22 mouse cellular contexts compared by ENCODE assay signal in the genomic region with DNA sequence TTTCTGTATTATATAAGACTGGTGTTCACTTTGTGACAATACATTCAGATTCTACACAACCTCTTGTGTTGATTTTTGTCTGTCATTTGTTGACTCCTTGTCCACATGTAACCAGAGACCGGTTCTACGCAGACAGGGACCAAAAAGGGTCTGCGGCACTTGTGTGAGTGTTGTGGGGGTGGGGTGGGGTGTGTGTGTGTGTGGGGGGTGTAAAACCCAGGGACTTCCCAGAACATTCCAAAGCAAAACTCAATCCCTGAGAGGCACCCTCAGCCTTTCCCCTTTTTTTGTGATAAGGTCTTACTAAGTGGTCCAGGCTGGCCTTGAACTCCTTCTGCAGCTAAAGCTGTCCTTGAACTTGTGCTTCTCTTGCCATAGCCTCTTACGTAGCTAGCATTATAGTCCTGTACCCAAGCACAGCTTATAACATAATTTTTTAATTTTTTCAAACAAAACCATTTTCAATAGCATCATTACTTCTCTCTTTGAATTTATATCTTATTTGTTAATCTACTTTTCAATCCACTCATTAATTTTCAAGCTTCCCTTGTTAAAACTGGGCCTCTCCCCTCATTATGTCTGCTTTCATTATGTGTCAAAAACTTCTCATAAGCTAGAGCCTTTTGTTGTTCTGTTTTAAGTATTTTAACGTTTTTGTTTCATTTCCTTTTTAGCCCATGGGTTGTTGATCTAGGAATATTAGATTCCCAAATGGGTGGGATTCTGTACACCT. TPM values are rescaled to one million over a fixed set of nuclear protein-coding genes. Genes with fewer than 3 reads are reported as not detected.
DNase-seq lines count a peak whose midpoint lies in the region; ATAC-seq and TF ChIP-seq lines count a peak whose summit lies in the region.
"Had no signal": no experiment of that assay in that cellular context is flagged by ENCODE, and none has a peak within 500 bp of the region (broad histone marks: within the 10 kb centered on the region; RNA-seq: fewer than 3 reads in every experiment).

No protein-coding gene starts in this region.

- no peak overlapping the region for H3K4me3 ChIP-seq in heart, adult 2 months
- H3K4me3 ChIP-seq in heart, embryonic 10.5 days: no peak overlapping the region
- peak overlapping the region in 1 of 3 experiments; percentile 29 for H3K4me3 ChIP-seq in CH12.LX (replicated peaks in 1 of 3; ENCODE audit: low read depth in 2 of 3, low read length in 2 of 3, poor library complexity in 1 of 3)
- H3K4me3 ChIP-seq: forebrain, embryonic 13.5 days; limb, embryonic 10.5 days; limb, embryonic 15.5 days; liver, embryonic 13.5 days had no signal

- H3K9ac ChIP-seq in heart, adult 2 months (ENCODE audit: low read depth, low read length): no peak overlapping the region
- peak overlapping the region; percentile 24 for H3K9ac ChIP-seq in CH12.LX (ENCODE audit: insufficient read depth, low read depth)
- H3K9ac ChIP-seq: forebrain, embryonic 13.5 days; limb, embryonic 15.5 days; liver, embryonic 13.5 days had no signal

- in situ Hi-C loops in CH12.LX (cut with MboI; ENCODE audit: low pct_ligation_motif_present, low pct_unique_long_range_greater_than_20kb, low sequenced_read_pairs): no loop called here

- dilution Hi-C loops in CH12.LX (cut with MboI; ENCODE audit: extremely low pct_ligation_motif_present, extremely low pct_unique_long_range_greater_than_20kb, low sequenced_read_pairs): no loop called here

- 74% methylated on average over 5 of the region's 5 CpGs for WGBS in heart, adult 2 months
- 58% methylated on average over 5 of the region's 5 CpGs for WGBS in heart, embryonic 10.5 days

- peak overlapping the region; percentile 41; the same call in 1 of the 2 replicates for H3K4me2 ChIP-seq in CH12.LX (ENCODE audit: insufficient read depth, low read depth, poor library complexity, severe bottlenecking)
- H3K4me2 ChIP-seq: forebrain, embryonic 13.5 days; limb, embryonic 15.5 days; liver, embryonic 13.5 days had no signal

- no peak for TF ChIP-seq EP300 in heart, adult 2 months (IDR thresholded peaks at IDR 0.05; ENCODE audit: insufficient read depth, low read depth, low read length)
- peak; percentile 85 for TF ChIP-seq EP300 in CH12.LX (IDR thresholded peaks at IDR 0.05; ENCODE audit: low read length)

- no peaks in the 10 kb centered on the region for H3K36me3 ChIP-seq in heart, adult 2 months (ENCODE audit: control insufficient read depth, insufficient read depth, low read length)
- H3K36me3 ChIP-seq in heart, embryonic 10.5 days: no peaks in the 10 kb centered on the region
- H3K36me3 ChIP-seq in CH12.LX (replicated peaks in 1 of 2; ENCODE audit: control insufficient read depth in 1 of 2, insufficient read depth in 1 of 2, low read length in 1 of 2): no peaks in the 10 kb centered on the region
- H3K36me3 ChIP-seq: limb, embryonic 10.5 days; limb, embryonic 15.5 days; liver, embryonic 13.5 days had no signal

- peak; percentile 54 for ATAC-seq in inflammation-experienced regulatory T-cells, adult 6 months
- ATAC-seq: forebrain, embryonic 13.5 days; hindbrain, embryonic 16.5 days had no signal

- DNase-seq in heart, adult 2 months: no peak
- DNase-seq in heart, embryonic 10.5 days (ENCODE audit: low spot score): no peak
- no peak for DNase-seq in CH12.LX (ENCODE audit: extremely low read depth)
- peak; percentile 57 for DNase-seq in R1 (ENCODE audit: low read depth, low spot score)
- no peak for DNase-seq in adrenal gland, adult 2 months
- no peak for DNase-seq in ovary, postnatal 10 days (ENCODE audit: low spot score)
- no peak for DNase-seq in adrenal gland, adult 8-10 months
- DNase-seq: adrenal gland, postnatal 36 days; cerebellum, adult 8-10 months; cerebellum, postnatal 25 days; gastrocnemius, postnatal 14 days; heart, postnatal 14 days; liver, embryonic 13.5 days; midbrain, embryonic 14.5 days; right cerebral cortex, adult 18-20 months; thymus, adult 2 months; thymus, postnatal 36 days had no signal

- H3K27ac ChIP-seq in heart, adult 2 months: peak overlapping the region; percentile 15
- no peak overlapping the region for H3K27ac ChIP-seq in heart, embryonic 10.5 days
- H3K27ac ChIP-seq in CH12.LX (ENCODE audit: insufficient read depth, low read depth): no peak overlapping the region
- H3K27ac ChIP-seq: forebrain, embryonic 13.5 days; limb, embryonic 10.5 days; limb, embryonic 15.5 days had no signal

- TF ChIP-seq POLR2A in heart, adult 2 months (IDR thresholded peaks at IDR 0.05; ENCODE audit: insufficient read depth, low read depth, low read length): no peak
- no peak for TF ChIP-seq POLR2A in CH12.LX (IDR thresholded peaks at IDR 0.05; ENCODE audit: low read depth, low read length)

- intact Hi-C loops in heart, adult 2 months (cut with DNase I): no loop called here

- H3K4me1 ChIP-seq in heart, adult 2 months (ENCODE audit: control insufficient read depth, insufficient read depth, low read length): peaks cover 2% of the 10 kb centered on the region
- peaks cover 12% of the 10 kb centered on the region for H3K4me1 ChIP-seq in heart, embryonic 10.5 days
- H3K4me1 ChIP-seq in CH12.LX (ENCODE audit: control insufficient read depth in 1 of 2, insufficient read depth in 2 of 2): peaks cover 14 to 45% of the 10 kb centered on the region in 2 experiments

- no peak for TF ChIP-seq RAD21 in CH12.LX (IDR thresholded peaks at IDR 0.05; ENCODE audit: low read depth, low read length)

- no peaks in the 10 kb centered on the region for H3K9me3 ChIP-seq in heart, embryonic 10.5 days
- H3K9me3 ChIP-seq in CH12.LX (replicated peaks; ENCODE audit: low read length): no peaks in the 10 kb centered on the region
- H3K9me3 ChIP-seq: limb, embryonic 10.5 days; limb, embryonic 15.5 days; liver, embryonic 13.5 days had no signal

- H3K27me3 ChIP-seq in heart, adult 2 months (ENCODE audit: control insufficient read depth, insufficient read depth, low read length): no peaks in the 10 kb centered on the region
- no peaks in the 10 kb centered on the region for H3K27me3 ChIP-seq in heart, embryonic 10.5 days (ENCODE audit: insufficient read depth, poor library complexity, severe bottlenecking)
- no peaks in the 10 kb centered on the region for H3K27me3 ChIP-seq in CH12.LX (replicated peaks)
- H3K27me3 ChIP-seq: forebrain, embryonic 13.5 days; limb, embryonic 15.5 days had no signal

- no peaks in the 10 kb centered on the region for H3K79me2 ChIP-seq in heart, adult 2 months (replicated peaks; ENCODE audit: control insufficient read depth, insufficient read depth, low read length)
- no peaks in the 10 kb centered on the region for H3K79me2 ChIP-seq in CH12.LX (replicated peaks; ENCODE audit: control insufficient read depth, extremely low read depth, insufficient read depth, poor library complexity, severe bottlenecking)

- TF ChIP-seq CTCF in heart, adult 2 months (IDR thresholded peaks at IDR 0.05): no peak
- no peak for TF ChIP-seq CTCF in CH12.LX (conservative IDR thresholded peaks at IDR 0.05 in 1 of 2, IDR thresholded peaks at IDR 0.05 in 1 of 2; ENCODE audit: low read depth in 2 of 2, low read length in 2 of 2)

TF ChIP-seq in CH12.LX, 34 proteins besides CTCF, POLR2A, EP300 and RAD21 (continues in another document):
- TF ChIP-seq CHD1 (IDR thresholded peaks at IDR 0.05; ENCODE audit: low read depth, low read length): no peak; the same call in 1 of the 2 replicates
- TF ChIP-seq TCF12 (IDR thresholded peaks at IDR 0.05; ENCODE audit: low read depth, low read length): no peak
- TF ChIP-seq ZKSCAN1 (IDR thresholded peaks at IDR 0.05; ENCODE audit: borderline replicate concordance, low read depth, low read length): no peak
- TF ChIP-seq MAFK (IDR thresholded peaks at IDR 0.05; ENCODE audit: insufficient replicate concordance, low read length): no peak
- TF ChIP-seq TBP (conservative IDR thresholded peaks at IDR 0.05; ENCODE audit: low read depth, low read length): no peak
- TF ChIP-seq JUND (conservative IDR thresholded peaks at IDR 0.05; ENCODE audit: low read depth, low read length): peak; percentile 68
- peak; percentile 89 for TF ChIP-seq IRF4 (IDR thresholded peaks at IDR 0.05; ENCODE audit: low read depth, low read length)
- peak; percentile 47 for TF ChIP-seq JUN (IDR thresholded peaks at IDR 0.05; ENCODE audit: insufficient read depth, low read depth, low read length)

RNA-seq across cellular contexts. Expression of gene Ube2q1, which starts 27.5 kb away (rescaled TPM):
- total RNA-seq in heart, adult 2 months (2021): 10 to 100 TPM; 24.0 to 25.5 TPM
- polyA plus RNA-seq in heart, adult 2 months (2012; rRNA removed): 14.6 and 18.8 TPM in 2 replicates
- polyA plus RNA-seq in heart, embryonic 10.5 days (2016; fragmentation: Nextera tagmentation; extraction: Ambion mirVana): 9.5 and 14.7 TPM in 2 replicates
- total RNA-seq in CH12.LX (2012; rRNA removed) (35.4 and 44.5 TPM in 2 replicates), CH12.LX (2014; rRNA removed) (59.4 and 61.7 TPM in 2 replicates)
- polyA plus RNA-seq in CH12.LX (2012; ENCODE audit: insufficient read length, low read depth): 88.8 and 99.1 TPM in 2 replicates
- polyA plus RNA-seq in inflammation-experienced regulatory T-cells, adult 6 months (2017; shearing (Covaris generic)): 10 to 100 TPM; 12.9 to 18.9 (median 16.5) TPM
- total RNA-seq in adrenal gland, adult 2 months (2021): 10 to 100 TPM; 66.6 to 67.5 TPM
- polyA plus RNA-seq in adrenal gland, adult 2 months (2012; rRNA removed): 33.5 and 35.0 TPM in 2 replicates
- total RNA-seq in adrenal gland, adult 8-10 months (2022): 10 to 100 TPM; 65.6 to 74.6 (median 72.5) TPM

RNA-seq across cellular contexts. Expression of gene She, which starts 30.2 kb away (rescaled TPM):
- total RNA-seq in heart, adult 2 months (2021): 10 to 100 TPM; 12.3 to 13.3 TPM
- polyA plus RNA-seq in heart, adult 2 months (2012; rRNA removed): 3.4 and 7.7 TPM in 2 replicates
- polyA plus RNA-seq in heart, embryonic 10.5 days (2016; fragmentation: Nextera tagmentation; extraction: Ambion mirVana): 5.4 and 5.9 TPM in 2 replicates
- total RNA-seq in CH12.LX (2012; rRNA removed): not detected in 2 replicates
- not detected in 2 replicates for total RNA-seq in CH12.LX (2014; rRNA removed)
- polyA plus RNA-seq in CH12.LX (2012; ENCODE audit: insufficient read length, low read depth): not detected in 2 replicates
- 10 to 100 TPM in 1 of 3 experiments, 1 to 10 TPM in 2; 3.3 to 10.1 (median 9.1) TPM for polyA plus RNA-seq in inflammation-experienced regulatory T-cells, adult 6 months (2017; shearing (Covaris generic))
- 10 to 100 TPM in 1 of 2 experiments, 1 to 10 TPM in 1; 5.8 to 11.3 TPM for total RNA-seq in adrenal gland, adult 2 months (2021)
- polyA plus RNA-seq in adrenal gland, adult 2 months (2012; rRNA removed): 2.8 and 4.0 TPM in 2 replicates
- total RNA-seq in adrenal gland, adult 8-10 months (2022): 10 to 100 TPM in 2 of 4 experiments, 1 to 10 TPM in 2; 5.6 to 11.6 (median 10.1) TPM

RNA-seq across cellular contexts. Expression of gene Chrnb2, which starts 36.5 kb away (rescaled TPM):
- total RNA-seq in heart, adult 2 months (2021): under 1 TPM; 0.14 to 0.16 TPM
- 0.35 and 0.61 TPM in 2 replicates for polyA plus RNA-seq in heart, adult 2 months (2012; rRNA removed)
- polyA plus RNA-seq in heart, embryonic 10.5 days (2016; fragmentation: Nextera tagmentation; extraction: Ambion mirVana): 0.25 and 0.26 TPM in 2 replicates
- 0.59 and 0.63 TPM in 2 replicates for total RNA-seq in CH12.LX (2012; rRNA removed)
- total RNA-seq in CH12.LX (2014; rRNA removed): 0.19 and 0.39 TPM in 2 replicates
- polyA plus RNA-seq in CH12.LX (2012; ENCODE audit: insufficient read length, low read depth): 1.3 TPM in 2 replicates
- 1 to 10 TPM; 1.2 to 2.4 (median 1.9) TPM for polyA plus RNA-seq in inflammation-experienced regulatory T-cells, adult 6 months (2017; shearing (Covaris generic))
- 1 to 10 TPM; 3.7 to 4.5 TPM for total RNA-seq in adrenal gland, adult 2 months (2021)
- polyA plus RNA-seq in adrenal gland, adult 2 months (2012; rRNA removed): 3.6 and 3.9 TPM in 2 replicates
- total RNA-seq in adrenal gland, adult 8-10 months (2022): 1 to 10 TPM; 4.9 to 7.5 (median 5.6) TPM
